Mouse (Mus musculus) right cerebral cortex, postnatal 36 days (tissue): ENCODE measurements at regions not wholly inside any gene's neighbourhood (a gene's known extent, or its start where the extent isn't known, plus 50 kb on each side); places are given as distances from the start of the nearest gene placed in this dataset.

Experiments
- DNase-seq, 2 experiments: peaks; one replicate each; pipeline ENCODE4 v3.0.0; 2022; ENCODE audit warnings: low spot score in 2 of 2, mixed read lengths in 1 of 2

GRCm38 (mm10) chr2:166434554-166434953, 279.1 kb downstream of the Prex1 start:
- no peak for DNase-seq

GRCm38 (mm10) chr2:166433655-166434333, 278.3 kb upstream of the Sulf2 start:
- DNase-seq, result peak; percentile 67 to 72

GRCm38 (mm10) chr2:166432948-166433654, 277.6 kb upstream of the Sulf2 start:
- peak; percentile 28 to 62 for DNase-seq

GRCm38 (mm10) chr2:166432531-166432930, 277.1 kb upstream of the Sulf2 start:
- DNase-seq, result no peak

GRCm38 (mm10) chr2:166429918-166430317, 274.5 kb upstream of the Sulf2 start:
- DNase-seq, result no peak

- DNase-seq, result no peak
These were observed 274.0 kb upstream of the Sulf2 start for GRCm38 (mm10) chr2:166429494-166429893.

GRCm38 (mm10) chr2:166427390-166427789, 271.9 kb upstream of the Sulf2 start:
- DNase-seq, result no peak

GRCm38 (mm10) chr2:166426960-166427359, 271.5 kb upstream of the Sulf2 start:
- DNase-seq, result no peak

GRCm38 (mm10) chr2:166426457-166426856, 271.0 kb upstream of the Sulf2 start:
- DNase-seq, result no peak

- DNase-seq, result no peak
These were observed 269.7 kb upstream of the Sulf2 start for GRCm38 (mm10) chr2:166425141-166425540.

GRCm38 (mm10) chr2:166423132-166423660, 267.7 kb upstream of the Sulf2 start:
- no peak for DNase-seq

GRCm38 (mm10) chr2:166420275-166420674, 264.8 kb upstream of the Sulf2 start:
- DNase-seq, result no peak

- no peak for DNase-seq
These were observed 263.8 kb upstream of the Sulf2 start for GRCm38 (mm10) chr2:166419271-166419670.

GRCm38 (mm10) chr2:166418279-166418678, 262.8 kb upstream of the Sulf2 start:
- no peak for DNase-seq

- DNase-seq, result peak; percentile 87
These were observed 262.2 kb upstream of the Sulf2 start for GRCm38 (mm10) chr2:166417628-166418027.

GRCm38 (mm10) chr2:166415481-166415965, 260.1 kb upstream of the Sulf2 start:
- no peak for DNase-seq

GRCm38 (mm10) chr2:166414856-166415255, 259.4 kb upstream of the Sulf2 start:
- no peak for DNase-seq

GRCm38 (mm10) chr2:166412031-166412858, 256.8 kb upstream of the Sulf2 start:
- no peak for DNase-seq

- DNase-seq, result no peak
These were observed 253.9 kb upstream of the Sulf2 start for GRCm38 (mm10) chr2:166409391-166409790.

GRCm38 (mm10) chr2:166408806-166409205, 253.3 kb upstream of the Sulf2 start:
- DNase-seq, result no peak

GRCm38 (mm10) chr2:166408009-166408408, 252.5 kb upstream of the Sulf2 start:
- DNase-seq, result no peak

- no peak for DNase-seq
These were observed 251.4 kb upstream of the Sulf2 start for GRCm38 (mm10) chr2:166406826-166407225.
